Mouse (Mus musculus) v-Abl transformed pro-B cells (cell line): ENCODE data around the gene Hyou1.

Source experiments
- in situ Hi-C, 2 experiments: fragments of 400-800 bp; cut with MboI; formaldehyde crosslinking; loops; one replicate each; pipeline ENCODE4 v1.15.1; 2025; ENCODE audit not compliant: unreplicated experiment in 2 of 2

The Hyou1 gene

GRCm38 (mm10) chr9:44440961-44441360 is 61.7 kb downstream of the Hyou1 start, which contains the start of gene Foxr1:
Gene Foxr1 (minus strand): TSS chr9:44441136.
- in situ Hi-C loops: no loop called here
